Mouse (Mus musculus) hindbrain, embryonic 13.5 days (tissue): ENCODE data around the gene Snap91. TPM values are rescaled to one million over a fixed set of nuclear protein-coding genes. Genes with fewer than 3 reads are reported as not detected.

Source experiments
- ATAC-seq: fragments of 200-750 bp; cut with Nextera tagmentation; 2 replicates; pipeline ENCODE4 v1.8.0; 2017; ENCODE audit warnings: moderate TSS enrichment; ENCODE audit not compliant: low FRiP score
- H3K27ac ChIP-seq: fragments of 300-500 bp; sonication (generic); 2 replicates; pipeline ENCODE4 v1.5.1; 2015; ENCODE audit warnings: inconsistent platforms, mild to moderate bottlenecking, moderate library complexity
- H3K27me3 ChIP-seq: fragments of 300-500 bp; sonication (generic); 2 replicates; pipeline ENCODE4 v1.6.1; 2015; ENCODE audit warnings: mild to moderate bottlenecking, inconsistent platforms
- H3K36me3 ChIP-seq: fragments of 300-500 bp; sonication (generic); 2 replicates; pipeline ENCODE4 v1.6.1; 2015; ENCODE audit warnings: mild to moderate bottlenecking, inconsistent platforms
- H3K4me1 ChIP-seq: fragments of 300-500 bp; sonication (generic); replicated peaks from 2 replicates; pipeline ENCODE4 v1.6.1; 2015; ENCODE audit warnings: inconsistent platforms
- H3K4me2 ChIP-seq: fragments of 300-500 bp; sonication (generic); 2 replicates; pipeline ENCODE4 v1.6.1; 2015; ENCODE audit warnings: inconsistent platforms, mild to moderate bottlenecking, moderate library complexity
- H3K4me3 ChIP-seq: fragments of 300-500 bp; sonication (generic); 2 replicates; pipeline ENCODE4 v1.5.1; 2015; ENCODE audit warnings: mild to moderate bottlenecking, inconsistent platforms
- H3K9ac ChIP-seq: fragments of 300-500 bp; sonication (generic); 2 replicates; pipeline ENCODE4 v1.6.1; 2015; ENCODE audit warnings: mild to moderate bottlenecking, inconsistent platforms
- H3K9me3 ChIP-seq: fragments of 300-500 bp; sonication (generic); 2 replicates; pipeline ENCODE4 v1.6.1; 2016; ENCODE audit warnings: inconsistent platforms
- WGBS: fragments of 180-500 bp; shearing (Covaris S2); methylation state at CpG from one replicate; pipeline ENCODE4 v1.1.7; 2015; 5-methylcytosine and 5-hydroxymethylcytosine counted together
- polyA plus RNA-seq: library from polyadenylated mRNA; unstranded; fragments of >200 nt; fragmentation: Nextera tagmentation; extraction: Ambion mirVana; gene quantifications from 2 replicates; pipeline ENCODE4 v1.2.1, GENCODE M21; 2015

Snap91 gene
- polyA plus RNA-seq, 1 experiment from 2014 or later = 102 TPM

GRCm38 (mm10) chr9:86775374-86775773, 105.1 kb downstream of the Snap91 start:
- Histone ChIP-seq H3K9me3 (no peaks in the 10 kb centered on the region), H3K9ac (no peak overlapping the region), H3K4me1 (no peaks in the 10 kb centered on the region), H3K36me3 (peaks cover 69% of the 10 kb centered on the region), H3K27ac (no peak overlapping the region), H3K4me2 (no peak overlapping the region), H3K27me3 (no peaks in the 10 kb centered on the region), H3K4me3 (no peak overlapping the region)
- 96% methylated on average over 6 of the region's 6 CpGs for WGBS
- ATAC-seq = no peak

- no peaks in the 10 kb centered on the region for H3K27me3 ChIP-seq
- no peaks in the 10 kb centered on the region for H3K9me3 ChIP-seq
- ATAC-seq = no peak
- 90% methylated on average over 8 of the region's 8 CpGs for WGBS
- H3K4me2 ChIP-seq = no peak overlapping the region
- no peak overlapping the region for H3K9ac ChIP-seq
- H3K4me3 ChIP-seq = no peak overlapping the region
- peaks cover 68% of the 10 kb centered on the region for H3K36me3 ChIP-seq
- H3K27ac ChIP-seq = no peak overlapping the region
- H3K4me1 ChIP-seq = no peaks in the 10 kb centered on the region
Measured at GRCm38 (mm10) chr9:86773996-86774395, 106.5 kb downstream of the Snap91 start.

DNA sequence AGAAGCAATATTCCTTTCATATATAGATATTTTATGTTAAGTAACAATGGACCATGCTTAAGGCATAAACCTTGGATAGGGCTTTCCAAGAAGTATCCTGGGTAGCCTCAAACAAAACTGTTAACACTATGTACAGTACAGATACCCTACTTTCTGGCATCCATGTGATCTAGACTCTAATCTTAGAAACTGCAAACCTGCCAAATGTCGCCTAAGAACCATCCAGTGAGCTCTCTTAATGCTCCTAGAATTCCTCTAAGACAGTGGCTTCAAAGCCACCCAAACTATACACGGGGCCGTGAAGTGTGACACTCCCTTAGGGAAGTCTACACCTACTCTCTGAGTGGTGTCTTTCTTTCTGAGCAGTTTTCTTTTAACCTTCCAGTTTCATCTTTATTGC, 107.6 kb downstream of the Snap91 start:
- 93% methylated on average over 3 of the region's 3 CpGs for WGBS
- Histone ChIP-seq H3K27ac (no peak overlapping the region), H3K9me3 (no peaks in the 10 kb centered on the region), H3K9ac (no peak overlapping the region), H3K4me1 (no peaks in the 10 kb centered on the region), H3K4me2 (no peak overlapping the region), H3K36me3 (peaks cover 67% of the 10 kb centered on the region), H3K4me3 (no peak overlapping the region), H3K27me3 (no peaks in the 10 kb centered on the region)
- no peak for ATAC-seq

DNA sequence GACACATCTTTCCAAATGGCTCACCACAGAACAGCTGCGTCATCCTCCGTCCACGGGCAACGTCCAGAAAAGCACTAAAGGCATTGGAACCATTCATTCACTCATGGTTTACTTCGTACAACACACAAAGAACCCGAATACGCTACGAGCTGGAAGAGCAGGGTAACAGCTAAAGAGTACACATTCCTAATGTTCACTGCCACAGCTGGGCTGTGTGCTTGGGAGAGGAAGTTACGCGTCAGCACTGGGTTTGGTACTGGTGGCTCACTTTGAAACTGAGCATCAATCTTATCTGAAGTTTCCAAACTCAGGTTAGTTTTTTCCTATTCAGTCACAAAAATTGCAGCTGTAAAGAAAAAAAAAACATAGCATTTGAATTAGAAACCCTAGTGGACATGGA, 113.5 kb downstream of the Snap91 start:
- ATAC-seq = no peak
- Histone ChIP-seq H3K4me2 (no peak overlapping the region), H3K9me3 (no peaks in the 10 kb centered on the region), H3K27me3 (no peaks in the 10 kb centered on the region), H3K27ac (no peak overlapping the region), H3K4me1 (no peaks in the 10 kb centered on the region), H3K4me3 (no peak overlapping the region), H3K36me3 (peaks cover 35% of the 10 kb centered on the region), H3K9ac (no peak overlapping the region)
- WGBS = 82% methylated on average over 10 of the region's 10 CpGs

- Histone ChIP-seq H3K9ac (no peak overlapping the region), H3K4me3 (no peak overlapping the region), H3K4me2 (no peak overlapping the region), H3K4me1 (no peaks in the 10 kb centered on the region), H3K27ac (no peak overlapping the region), H3K36me3 (peaks cover 15% of the 10 kb centered on the region), H3K27me3 (no peaks in the 10 kb centered on the region), H3K9me3 (no peaks in the 10 kb centered on the region)
- no peak for ATAC-seq
- 48% methylated on average over 2 of the region's 2 CpGs for WGBS
Measured at GRCm38 (mm10) chr9:86764002-86764401, 116.5 kb downstream of the Snap91 start.

DNA sequence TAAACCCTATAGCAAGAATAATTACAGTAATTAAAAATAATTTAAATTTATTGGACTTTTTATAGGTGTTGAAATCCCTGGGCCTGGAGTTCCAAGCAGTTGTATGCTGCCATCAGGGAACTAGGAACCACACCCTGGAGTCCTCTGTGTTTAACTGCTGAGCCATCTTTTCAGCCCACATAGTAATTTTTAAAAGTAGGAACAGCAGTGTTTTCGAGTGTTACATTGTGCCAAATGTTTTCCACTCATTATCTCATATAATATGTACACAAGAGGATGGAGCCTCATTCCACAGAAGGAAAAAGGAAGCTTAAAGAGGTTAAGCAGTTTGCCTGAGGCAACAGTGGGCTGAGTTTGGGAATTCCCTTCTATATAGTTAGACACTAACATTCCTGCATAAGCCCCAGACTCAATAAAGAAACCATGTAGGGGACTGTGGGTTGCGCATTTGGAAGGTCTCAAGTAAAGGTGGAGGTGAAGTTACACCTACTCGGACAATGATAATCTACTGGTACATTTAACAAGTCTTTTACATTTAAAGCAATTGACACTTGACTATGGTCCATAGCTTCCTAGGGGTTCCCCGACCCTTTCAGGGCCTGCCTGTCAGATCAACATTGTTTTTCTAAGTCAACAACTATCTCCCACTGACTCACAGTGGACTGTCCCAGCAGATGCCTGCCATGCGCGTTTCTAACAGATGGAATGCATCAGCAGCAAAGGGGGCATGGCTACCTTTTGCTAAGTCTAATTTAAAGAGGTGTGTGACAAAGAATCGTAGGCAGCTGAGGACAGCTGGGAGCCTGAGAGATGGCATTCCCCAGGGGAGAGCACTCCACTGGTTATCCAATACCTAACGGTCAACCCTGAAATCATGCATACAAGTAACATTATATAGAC, 117.7 kb downstream of the Snap91 start:
- no peak for ATAC-seq
- H3K9me3 ChIP-seq = no peaks in the 10 kb centered on the region
- H3K4me2 ChIP-seq = no peak overlapping the region
- 59% methylated on average over 8 of the region's 8 CpGs for WGBS
- no peak overlapping the region for H3K9ac ChIP-seq
- no peaks in the 10 kb centered on the region for H3K27me3 ChIP-seq
- no peaks in the 10 kb centered on the region for H3K4me1 ChIP-seq
- H3K27ac ChIP-seq = no peak overlapping the region
- no peak overlapping the region for H3K4me3 ChIP-seq
- H3K36me3 ChIP-seq = peaks cover 9% of the 10 kb centered on the region

- peaks cover 9% of the 10 kb centered on the region for H3K4me1 ChIP-seq
- H3K4me3 ChIP-seq = no peak overlapping the region
- no peak overlapping the region for H3K4me2 ChIP-seq
- H3K36me3 ChIP-seq = no peaks in the 10 kb centered on the region
- H3K27ac ChIP-seq = no peak overlapping the region
- H3K9ac ChIP-seq = no peak overlapping the region
- no peaks in the 10 kb centered on the region for H3K9me3 ChIP-seq
- peaks cover 7% of the 10 kb centered on the region; the same call in 1 of the 2 replicates for H3K27me3 ChIP-seq
- WGBS = 40% methylated on average over 13 of the region's 13 CpGs
- peak; percentile 83 for ATAC-seq
Measured at GRCm38 (mm10) chr9:86745926-86746581, 134.4 kb downstream of the Snap91 start.

GRCm38 (mm10) chr9:86744041-86744440, 136.4 kb downstream of the Snap91 start:
- peak overlapping the region; percentile 41 for H3K4me3 ChIP-seq
- WGBS = 33% methylated on average over 5 of the region's 5 CpGs
- peaks cover 9% of the 10 kb centered on the region for H3K4me1 ChIP-seq
- H3K27ac ChIP-seq = no peak overlapping the region
- no peaks in the 10 kb centered on the region for H3K36me3 ChIP-seq
- H3K9me3 ChIP-seq = no peaks in the 10 kb centered on the region
- H3K9ac ChIP-seq = peak overlapping the region; percentile 70; the same call in 1 of the 2 replicates
- peak overlapping the region; percentile 74 for H3K4me2 ChIP-seq
- H3K27me3 ChIP-seq = peaks cover 7% of the 10 kb centered on the region; the same call in 1 of the 2 replicates
- no peak for ATAC-seq

GRCm38 (mm10) chr9:86742959-86743911, 137.2 kb downstream of the Snap91 start, which contains the start of gene Prss35:
Gene Prss35, plus strand, starts transcription at chr9:86743649.
- ATAC-seq = peak; percentile 85
- H3K4me2 ChIP-seq = peak within 1 kb of the TSS; percentile 74
- no peaks in the 10 kb centered on the region for H3K9me3 ChIP-seq
- no peaks in the 10 kb centered on the region for H3K36me3 ChIP-seq
- H3K27ac ChIP-seq = no peak within 1 kb of the TSS
- H3K4me3 ChIP-seq = peak within 1 kb of the TSS; percentile 41
- 3% methylated on average over 19 of the region's 19 CpGs for WGBS
- H3K27me3 ChIP-seq = peaks cover 7% of the 10 kb centered on the region; the same call in 1 of the 2 replicates
- peaks cover 9% of the 10 kb centered on the region for H3K4me1 ChIP-seq
- peak within 1 kb of the TSS; percentile 70 for H3K9ac ChIP-seq

DNA sequence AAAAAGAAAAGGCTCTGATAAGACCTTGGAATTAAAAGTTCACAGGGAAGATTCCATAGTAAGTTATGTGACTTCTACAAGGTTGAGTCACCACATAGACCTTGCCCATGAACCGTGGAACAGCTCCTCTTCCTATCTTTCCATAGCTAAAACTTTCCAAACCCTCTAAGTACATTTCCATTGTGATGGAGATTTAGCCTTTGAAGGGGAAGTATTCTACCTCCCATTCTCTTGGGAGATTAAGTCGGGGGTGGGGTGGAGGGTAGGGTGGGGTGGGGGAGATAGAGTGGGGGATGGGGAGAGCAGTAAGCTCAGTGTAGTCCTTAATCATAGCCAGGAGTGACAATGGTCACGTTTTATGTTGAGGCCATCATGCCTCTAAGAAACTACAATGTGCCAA, 140.5 kb downstream of the Snap91 start:
- H3K27me3 ChIP-seq = peaks cover 5% of the 10 kb centered on the region; the same call in 1 of the 2 replicates
- no peak overlapping the region for H3K9ac ChIP-seq
- H3K4me1 ChIP-seq = peaks cover 9% of the 10 kb centered on the region
- no peak overlapping the region for H3K4me2 ChIP-seq
- WGBS = 29% methylated on average over 3 of the region's 3 CpGs
- no peak overlapping the region for H3K27ac ChIP-seq
- no peaks in the 10 kb centered on the region for H3K9me3 ChIP-seq
- no peak for ATAC-seq
- H3K4me3 ChIP-seq = no peak overlapping the region
- H3K36me3 ChIP-seq = no peaks in the 10 kb centered on the region

GRCm38 (mm10) chr9:86738801-86739200, 141.7 kb downstream of the Snap91 start:
- H3K9me3 ChIP-seq = no peaks in the 10 kb centered on the region
- 93% methylated on average over 8 of the region's 8 CpGs for WGBS
- no peaks in the 10 kb centered on the region for H3K36me3 ChIP-seq
- no peak for ATAC-seq
- H3K4me3 ChIP-seq = no peak overlapping the region
- H3K9ac ChIP-seq = no peak overlapping the region
- H3K27ac ChIP-seq = no peak overlapping the region
- no peak overlapping the region for H3K4me2 ChIP-seq
- peaks cover 9% of the 10 kb centered on the region for H3K4me1 ChIP-seq
- no peaks in the 10 kb centered on the region for H3K27me3 ChIP-seq

DNA sequence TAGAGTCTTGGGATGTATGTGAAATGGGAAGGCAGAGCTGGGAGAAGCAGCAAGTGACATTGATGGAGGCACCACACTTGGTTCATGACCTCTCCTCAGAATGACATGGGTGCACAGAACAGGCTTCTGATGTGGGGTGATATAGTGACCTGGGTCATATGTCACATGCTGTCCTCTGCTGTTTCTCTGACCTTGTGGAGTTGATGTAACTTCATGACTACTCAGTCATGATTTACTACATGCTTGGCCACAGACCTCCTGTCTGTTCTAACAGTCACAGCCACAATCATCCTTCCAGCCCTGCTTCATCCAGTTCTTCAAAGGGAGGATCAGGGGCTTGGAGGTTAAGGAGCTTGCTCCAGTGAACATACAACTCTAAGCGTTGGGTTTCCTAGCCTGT, 142.4 kb downstream of the Snap91 start:
- Histone ChIP-seq H3K27ac (no peak overlapping the region), H3K36me3 (no peaks in the 10 kb centered on the region), H3K4me3 (no peak overlapping the region), H3K4me2 (no peak overlapping the region), H3K9me3 (no peaks in the 10 kb centered on the region), H3K4me1 (peaks cover 3% of the 10 kb centered on the region), H3K27me3 (no peaks in the 10 kb centered on the region), H3K9ac (no peak overlapping the region)
- no peak for ATAC-seq
- WGBS = 89% methylated on average over 1 of the region's 1 CpGs
